Mouse (Mus musculus): Measurements from ENCODE around the gene Gm10153. TPM values are rescaled to one million over a fixed set of nuclear protein-coding genes. Genes with fewer than 3 reads are reported as not detected.
"Not testable (repeated sequence)": the region's sequence is repeated elsewhere in the genome, so short reads cannot be mapped to it uniquely, and the experiment has no call there.

Gm10153 gene
- polyA plus RNA-seq, 1 experiment from 2014 or later, result not detected

DNA sequence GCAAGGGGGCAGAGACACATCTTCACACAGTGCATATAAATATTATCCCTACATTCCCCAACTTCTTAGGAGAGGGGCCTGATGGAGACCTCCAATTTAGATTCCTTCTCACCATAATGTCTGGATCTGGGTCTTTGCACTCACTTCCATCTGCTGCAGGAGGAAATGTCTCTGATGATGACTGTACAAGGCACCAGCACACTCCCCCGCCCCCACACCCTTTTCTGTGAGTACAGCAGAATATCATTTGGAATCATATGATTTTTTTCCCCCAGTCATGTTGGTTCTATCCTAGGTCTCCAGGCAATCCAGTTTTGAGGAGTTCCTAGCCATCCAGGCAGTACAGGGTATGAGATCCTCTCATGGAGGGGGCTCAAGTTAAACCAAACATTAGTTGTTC, 11.5 kb downstream of the Gm10153 start:
- ATAC-seq (ENCODE audit: extremely low read depth, insufficient number of reproducible peaks, low FRiP score, low TSS enrichment), result no peak
- H3K4me1 ChIP-seq, result no peaks in the 10 kb centered on the region
- no peak overlapping the region for H3K4me2 ChIP-seq
- H3K27ac ChIP-seq (replicated peaks), result no peak overlapping the region
- H3K36me3 ChIP-seq, result no peaks in the 10 kb centered on the region
- H3K9ac ChIP-seq, result no peak overlapping the region
- H3K9me3 ChIP-seq, result no peaks in the 10 kb centered on the region
- H3K27me3 ChIP-seq (replicated peaks), result no peaks in the 10 kb centered on the region
- WGBS, result 67% methylated on average over 1 of the region's 1 CpGs
- H3K4me3 ChIP-seq, result no peak overlapping the region

DNA sequence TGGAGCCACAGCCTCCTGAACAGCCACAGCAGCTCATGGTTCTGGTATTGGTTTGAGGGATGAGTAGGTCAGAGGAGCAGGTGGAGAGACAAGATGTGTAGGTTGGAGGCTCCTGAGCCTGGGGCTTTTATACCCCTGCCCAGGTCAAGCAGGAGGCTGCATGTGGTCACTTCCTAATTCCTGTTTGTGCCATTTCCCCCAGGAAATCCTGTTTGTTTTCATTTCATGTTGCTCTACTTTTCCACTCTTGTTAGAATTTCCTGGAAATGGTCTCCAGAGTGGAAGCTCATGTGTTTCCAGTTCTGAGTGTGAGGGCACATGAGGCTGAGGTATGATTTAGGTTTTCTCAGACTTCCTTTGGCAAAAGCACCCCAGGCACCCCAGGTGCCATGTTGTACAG, 14.3 kb downstream of the Gm10153 start, which contains the start of gene Krtap5-2:
Krtap5-2 (minus strand) TSS at position 101 of the 400 bp plus-strand sequence.
- not testable (repeated sequence) for H3K4me3 ChIP-seq; H3K9me3 ChIP-seq; H3K27ac ChIP-seq (replicated peaks); H3K36me3 ChIP-seq; H3K27me3 ChIP-seq (replicated peaks); H3K4me1 ChIP-seq; H3K4me2 ChIP-seq; ATAC-seq (ENCODE audit: extremely low read depth, insufficient number of reproducible peaks, low FRiP score, low TSS enrichment); H3K9ac ChIP-seq

DNA sequence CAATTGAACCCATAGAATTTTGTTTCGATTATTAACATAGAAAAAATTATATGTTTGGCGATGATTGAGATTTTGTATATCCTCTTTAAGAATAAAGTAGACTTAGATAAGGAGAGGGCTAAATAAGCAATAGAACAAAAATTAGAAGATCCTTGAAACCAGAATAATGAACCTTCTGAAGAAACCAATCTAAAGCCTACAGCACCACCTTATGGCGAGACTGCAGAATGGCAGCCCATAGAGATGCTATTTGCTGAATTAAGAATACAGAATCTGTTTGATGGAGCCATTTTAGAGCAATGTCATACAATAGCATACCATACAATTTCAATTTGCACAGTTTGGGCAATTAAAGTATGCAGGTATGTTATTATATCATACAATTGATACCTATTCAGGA, 20.4 kb downstream of the Gm10153 start:
- H3K27ac ChIP-seq (replicated peaks), result no peak overlapping the region
- no peaks in the 10 kb centered on the region for H3K9me3 ChIP-seq

DNA sequence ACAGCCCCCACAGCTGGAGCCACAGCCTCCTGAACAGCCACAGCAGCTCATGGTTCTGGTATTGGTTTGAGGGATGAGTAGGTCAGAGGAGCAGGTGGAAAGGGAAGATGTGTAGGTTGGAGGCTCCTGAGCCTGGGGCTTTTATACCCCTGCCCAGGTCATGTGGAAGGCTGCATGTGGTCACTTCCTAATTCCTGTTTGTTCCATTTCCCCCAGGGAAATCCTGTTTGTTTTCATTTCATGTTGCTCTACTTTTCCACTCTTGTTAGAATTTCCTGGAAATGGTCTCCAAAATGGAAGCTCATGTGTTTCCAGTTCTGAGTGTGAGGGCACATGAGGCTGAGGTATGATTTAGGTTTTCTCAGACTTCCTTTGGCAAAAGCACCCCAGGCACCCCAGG, 24.6 kb downstream of the Gm10153 start, which contains the start of gene Gm4553:
Gm4553 (minus strand) TSS at position 101 of the 400 bp plus-strand sequence.
- H3K27me3 ChIP-seq (replicated peaks); H3K9ac ChIP-seq; H3K9me3 ChIP-seq; H3K27ac ChIP-seq (replicated peaks); H3K4me3 ChIP-seq; H3K4me2 ChIP-seq; H3K36me3 ChIP-seq; H3K4me1 ChIP-seq; ATAC-seq (ENCODE audit: extremely low read depth, insufficient number of reproducible peaks, low FRiP score, low TSS enrichment): not testable (repeated sequence)

More for the DNA sequence above, 20.4 kb downstream of the Gm10153 start:
- ATAC-seq (ENCODE audit: extremely low read depth, insufficient number of reproducible peaks, low FRiP score, low TSS enrichment), result no peak
- no peak overlapping the region for H3K4me3 ChIP-seq
- no peaks in the 10 kb centered on the region for H3K4me1 ChIP-seq
- no peaks in the 10 kb centered on the region; the same call in 1 of the 2 replicates for H3K27me3 ChIP-seq (replicated peaks)
- H3K36me3 ChIP-seq, result no peaks in the 10 kb centered on the region
- no peak overlapping the region for H3K9ac ChIP-seq
- 41% methylated on average over 3 of the region's 3 CpGs for WGBS
- no peak overlapping the region for H3K4me2 ChIP-seq

DNA sequence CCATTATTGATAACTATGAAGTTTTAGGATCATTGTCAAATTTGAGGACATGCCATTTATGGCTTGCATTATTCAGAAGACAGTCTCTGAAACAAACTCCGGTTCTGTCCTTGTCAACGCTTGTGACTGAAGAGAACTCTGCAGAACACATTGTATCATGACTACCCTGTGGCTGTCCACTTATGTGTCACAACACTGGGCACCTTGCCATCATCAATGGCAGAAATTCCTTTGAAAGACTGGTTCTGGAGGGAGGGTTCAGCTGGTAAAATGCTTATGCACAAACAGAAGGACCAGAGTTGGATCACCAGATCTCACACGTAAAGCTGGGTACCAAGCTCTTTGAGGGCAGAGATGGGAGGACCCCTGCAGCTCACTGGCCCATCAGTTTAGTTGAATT, 30.8 kb downstream of the Gm10153 start:
- 87% methylated on average over 3 of the region's 3 CpGs for WGBS

DNA sequence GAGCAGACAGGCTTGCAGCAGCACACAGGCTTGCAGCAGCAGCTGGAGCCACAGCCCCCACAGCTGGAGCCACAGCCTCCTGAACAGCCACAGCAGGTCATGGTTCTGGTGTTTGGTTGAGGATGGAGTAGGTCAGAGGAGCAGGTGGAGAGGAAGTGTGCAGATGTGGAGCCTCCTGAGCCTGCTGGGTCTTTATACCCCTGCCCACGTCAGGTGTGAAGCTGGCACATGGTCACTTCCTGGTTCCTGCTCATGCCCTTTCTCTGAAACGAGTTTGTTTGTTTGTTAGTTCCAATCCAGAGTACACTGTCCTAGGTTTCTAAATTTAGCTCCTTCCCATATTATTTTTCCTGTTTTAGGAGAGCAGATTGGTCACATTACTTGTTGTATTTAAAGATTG, 33.2 kb downstream of the Gm10153 start, which contains the start of gene Gm29735:
Gm29735 (minus strand) TSS at position 101 of the 400 bp plus-strand sequence.
- not testable (repeated sequence) for ATAC-seq (ENCODE audit: extremely low read depth, insufficient number of reproducible peaks, low FRiP score, low TSS enrichment); H3K27ac ChIP-seq (replicated peaks)
- 48% methylated on average over 2 of the region's 2 CpGs for WGBS

More for the DNA sequence above, 30.8 kb downstream of the Gm10153 start:
- no peak for ATAC-seq (ENCODE audit: extremely low read depth, insufficient number of reproducible peaks, low FRiP score, low TSS enrichment)
- Histone ChIP-seq H3K4me1 (no peaks in the 10 kb centered on the region), H3K27me3 (replicated peaks) (peaks cover 8% of the 10 kb centered on the region; the same call in 1 of the 2 replicates), H3K27ac (replicated peaks) (no peak overlapping the region), H3K36me3 (no peaks in the 10 kb centered on the region), H3K9me3 (no peaks in the 10 kb centered on the region), H3K4me3 (no peak overlapping the region), H3K4me2 (no peak overlapping the region), H3K9ac (no peak overlapping the region)

DNA sequence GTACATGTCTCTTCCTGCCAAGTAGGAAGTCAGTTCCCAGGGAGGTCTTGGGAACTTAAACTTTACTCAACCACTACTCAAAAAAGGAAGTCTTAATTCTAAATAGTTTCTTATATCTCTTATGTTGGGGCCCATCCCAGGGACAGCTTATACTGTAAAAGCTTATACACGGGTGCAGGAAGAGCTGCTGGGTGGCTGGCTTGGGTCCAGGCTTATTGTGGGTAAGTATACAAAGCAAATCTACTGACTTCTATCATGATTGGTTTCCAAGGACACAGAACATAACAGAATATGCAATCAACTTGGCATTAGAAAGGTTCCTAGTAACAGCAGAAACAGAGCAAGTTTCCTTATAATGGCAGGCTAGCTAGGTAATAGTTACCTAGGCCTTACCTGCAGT, 34.9 kb downstream of the Gm10153 start:
- no peak for ATAC-seq (ENCODE audit: extremely low read depth, insufficient number of reproducible peaks, low FRiP score, low TSS enrichment)
- no peak overlapping the region for H3K4me2 ChIP-seq
- 49% methylated on average over 1 of the region's 1 CpGs for WGBS
- no peak overlapping the region for H3K27ac ChIP-seq (replicated peaks)
- no peak overlapping the region for H3K9ac ChIP-seq
- no peaks in the 10 kb centered on the region for H3K9me3 ChIP-seq
- no peaks in the 10 kb centered on the region for H3K36me3 ChIP-seq
- H3K4me1 ChIP-seq, result no peaks in the 10 kb centered on the region
- H3K4me3 ChIP-seq, result no peak overlapping the region
- H3K27me3 ChIP-seq (replicated peaks), result peaks cover 4% of the 10 kb centered on the region; the same call in 1 of the 2 replicates

More for the DNA sequence above, 33.2 kb downstream of the Gm10153 start, which contains the start of gene Gm29735:
- H3K9ac ChIP-seq; H3K4me1 ChIP-seq; H3K4me3 ChIP-seq; H3K36me3 ChIP-seq; H3K27me3 ChIP-seq (replicated peaks); H3K9me3 ChIP-seq; H3K4me2 ChIP-seq: not testable (repeated sequence)

DNA sequence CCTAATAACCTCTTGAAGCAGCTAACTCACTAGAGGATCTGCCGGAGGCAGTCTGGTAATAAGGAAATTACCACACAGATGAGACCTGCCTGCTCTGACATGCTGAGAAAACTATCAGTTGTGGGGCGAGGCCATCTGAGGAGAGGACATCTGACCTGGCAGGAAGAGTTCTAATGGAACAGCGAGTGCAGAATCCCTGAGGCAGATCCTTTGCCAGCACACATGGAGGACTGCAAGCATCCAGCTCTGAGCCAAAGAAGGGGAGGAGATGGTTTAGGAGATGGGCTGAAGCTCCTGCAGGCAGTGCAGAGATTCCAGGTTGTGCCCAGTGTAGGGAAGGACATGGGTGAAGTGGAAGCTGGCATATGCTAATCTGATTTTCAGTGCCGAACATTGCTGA, 38.0 kb downstream of the Gm10153 start:
- Histone ChIP-seq H3K36me3 (no peaks in the 10 kb centered on the region), H3K9ac (no peak overlapping the region), H3K9me3 (no peaks in the 10 kb centered on the region), H3K27me3 (replicated peaks) (no peaks in the 10 kb centered on the region; the same call in 1 of the 2 replicates), H3K4me2 (no peak overlapping the region), H3K27ac (replicated peaks) (no peak overlapping the region), H3K4me3 (no peak overlapping the region), H3K4me1 (no peaks in the 10 kb centered on the region)
- no peak for ATAC-seq (ENCODE audit: extremely low read depth, insufficient number of reproducible peaks, low FRiP score, low TSS enrichment)
- WGBS, result 76% methylated on average over 4 of the region's 4 CpGs

DNA sequence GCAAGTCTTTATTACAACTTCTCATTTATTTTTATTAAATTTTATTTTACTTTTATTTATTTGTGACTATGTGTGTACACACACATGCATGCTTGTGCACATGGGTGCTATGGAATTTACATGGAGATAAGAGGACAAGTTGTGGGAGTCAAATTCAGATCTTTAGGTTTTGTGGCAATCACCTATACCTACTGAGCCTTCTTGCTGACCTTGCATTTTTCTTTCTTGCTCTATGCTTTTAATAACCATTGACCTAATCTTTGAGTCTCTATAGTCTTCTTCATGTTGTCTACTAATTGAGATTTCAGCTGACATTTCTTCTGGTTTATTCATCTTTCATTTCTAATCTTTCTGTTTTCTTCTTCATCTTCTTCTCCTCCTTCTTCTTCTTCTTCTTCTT, 41.6 kb downstream of the Gm10153 start:
- no peak for ATAC-seq (ENCODE audit: extremely low read depth, insufficient number of reproducible peaks, low FRiP score, low TSS enrichment)
- Histone ChIP-seq H3K4me2 (no peak overlapping the region), H3K4me1 (no peaks in the 10 kb centered on the region), H3K27me3 (replicated peaks) (peaks cover 7% of the 10 kb centered on the region), H3K27ac (replicated peaks) (no peak overlapping the region), H3K36me3 (no peaks in the 10 kb centered on the region), H3K9ac (no peak overlapping the region), H3K9me3 (no peaks in the 10 kb centered on the region), H3K4me3 (no peak overlapping the region)

DNA sequence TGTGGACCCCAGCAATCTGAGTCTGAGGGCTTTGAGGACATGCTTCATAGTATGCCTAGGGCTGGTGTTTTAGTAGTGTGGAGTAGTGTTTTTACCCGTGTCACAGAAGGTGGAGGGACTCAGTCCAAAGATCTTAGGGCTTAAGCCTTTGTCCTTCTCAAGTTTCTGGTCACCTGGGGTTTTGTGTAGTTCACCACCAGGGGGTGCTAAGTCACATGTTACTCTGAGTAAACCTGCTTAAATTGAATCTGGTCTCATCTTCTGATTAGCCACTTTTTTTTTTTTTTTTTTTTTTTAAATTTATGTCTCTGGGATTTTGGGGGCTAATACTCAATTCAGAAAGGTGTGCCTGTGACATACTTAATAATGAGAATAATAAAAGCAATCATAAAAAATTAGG, 44.2 kb downstream of the Gm10153 start:
- peaks cover 7% of the 10 kb centered on the region for H3K27me3 ChIP-seq (replicated peaks)
- H3K9me3 ChIP-seq, result no peaks in the 10 kb centered on the region
- no peak overlapping the region for H3K9ac ChIP-seq
- WGBS, result 0% methylated on average over 1 of the region's 1 CpGs
- H3K4me2 ChIP-seq, result no peak overlapping the region
- no peaks in the 10 kb centered on the region for H3K36me3 ChIP-seq
- H3K27ac ChIP-seq (replicated peaks), result no peak overlapping the region
- no peak overlapping the region for H3K4me3 ChIP-seq
- H3K4me1 ChIP-seq, result peaks cover 6% of the 10 kb centered on the region
- ATAC-seq (ENCODE audit: extremely low read depth, insufficient number of reproducible peaks, low FRiP score, low TSS enrichment), result no peak

DNA sequence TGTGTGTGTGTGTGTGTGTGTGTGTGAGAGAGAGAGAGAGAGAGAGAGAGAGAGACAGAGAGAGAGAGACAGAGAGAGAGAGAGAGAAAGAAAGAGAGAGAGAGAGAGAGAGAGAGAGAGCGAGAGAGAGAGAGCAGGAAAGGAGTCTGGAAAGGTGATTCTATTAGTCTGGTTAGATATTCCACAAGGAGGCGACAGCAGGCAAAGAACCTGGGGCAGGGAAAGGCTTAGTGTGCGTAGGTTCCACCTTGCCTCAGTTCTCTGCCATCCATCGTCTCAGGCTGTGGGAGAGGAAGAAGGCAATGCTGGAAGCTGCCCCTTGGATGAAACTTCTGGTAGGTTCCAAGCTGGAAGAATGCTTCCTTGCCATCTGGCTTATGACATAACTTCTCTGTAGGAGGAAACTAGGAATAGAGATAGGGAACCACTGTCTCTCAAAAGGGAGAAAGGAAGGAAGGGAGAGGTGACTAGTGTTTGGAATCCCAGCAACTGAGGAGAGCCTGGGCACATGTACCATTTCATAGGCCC, 44.7 kb downstream of the Gm10153 start:
- H3K4me3 ChIP-seq, result no peak overlapping the region
- H3K4me1 ChIP-seq, result peaks cover 9% of the 10 kb centered on the region
- 44% methylated on average over 4 of the region's 4 CpGs for WGBS
- peaks cover 7% of the 10 kb centered on the region for H3K27me3 ChIP-seq (replicated peaks)
- no peak overlapping the region for H3K4me2 ChIP-seq
- no peak overlapping the region for H3K27ac ChIP-seq (replicated peaks)
- no peak overlapping the region for H3K9ac ChIP-seq
- H3K9me3 ChIP-seq, result no peaks in the 10 kb centered on the region
- no peaks in the 10 kb centered on the region for H3K36me3 ChIP-seq
- no peak for ATAC-seq (ENCODE audit: extremely low read depth, insufficient number of reproducible peaks, low FRiP score, low TSS enrichment)

DNA sequence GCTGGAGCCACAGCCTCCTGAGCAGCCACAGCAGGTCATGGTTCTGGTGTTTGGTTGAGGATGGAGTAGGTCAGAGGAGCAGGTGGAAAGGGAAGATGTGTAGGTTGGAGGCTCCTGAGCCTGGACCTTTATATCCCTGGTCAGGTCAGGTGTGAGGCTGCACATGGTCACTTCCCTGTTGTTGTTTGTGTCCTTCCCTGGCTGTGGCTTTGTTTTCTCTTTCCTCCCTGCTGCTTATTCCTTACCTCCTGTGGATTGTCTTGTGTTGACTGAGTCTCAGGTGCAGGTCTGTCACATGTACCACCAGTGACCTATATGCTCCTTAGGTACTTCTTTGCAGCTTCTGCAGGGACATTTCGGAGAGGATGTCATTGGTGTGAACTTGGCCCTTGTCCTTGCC, 45.7 kb downstream of the Gm10153 start, which contains the start of gene Gm45337:
Gm45337 (minus strand) TSS at position 101 of the 400 bp plus-strand sequence.
- H3K36me3 ChIP-seq, result no peaks in the 10 kb centered on the region
- no peak within 1 kb of the TSS for H3K4me3 ChIP-seq
- 49% methylated on average over 1 of the region's 1 CpGs for WGBS
- H3K9me3 ChIP-seq, result no peaks in the 10 kb centered on the region
- H3K4me2 ChIP-seq, result no peak within 1 kb of the TSS
- H3K9ac ChIP-seq, result no peak within 1 kb of the TSS
- ATAC-seq (ENCODE audit: extremely low read depth, insufficient number of reproducible peaks, low FRiP score, low TSS enrichment), result no peak
- H3K27me3 ChIP-seq (replicated peaks), result peaks cover 7% of the 10 kb centered on the region
- H3K4me1 ChIP-seq, result peaks cover 9% of the 10 kb centered on the region
- no peak within 1 kb of the TSS for H3K27ac ChIP-seq (replicated peaks)

Measured in heart, embryonic 13.5 days (tissue).